Mouse (Mus musculus) thymus, adult 2 months (tissue): ENCODE data around the gene Lnx1.

ENCODE experiments used
- CTCF ChIP-seq: fragments of 200-500 bp; IDR thresholded peaks from 2 replicates; pipeline ENCODE4 v1.5.1; 2012; ENCODE audit warnings: mild to moderate bottlenecking, control low read depth, low read length, moderate library complexity, borderline replicate concordance; ENCODE audit not compliant: control insufficient read depth, poor library complexity, insufficient read depth; ENCODE audit errors: extremely low read depth
- POLR2A ChIP-seq: fragments of 200-500 bp; IDR thresholded peaks from 2 replicates; pipeline ENCODE4 v1.6.1; 2012; ENCODE audit warnings: mild to moderate bottlenecking, low read length, control low read depth, moderate library complexity; ENCODE audit not compliant: control insufficient read depth, poor library complexity, insufficient read depth; ENCODE audit errors: extremely low read depth

DNA sequence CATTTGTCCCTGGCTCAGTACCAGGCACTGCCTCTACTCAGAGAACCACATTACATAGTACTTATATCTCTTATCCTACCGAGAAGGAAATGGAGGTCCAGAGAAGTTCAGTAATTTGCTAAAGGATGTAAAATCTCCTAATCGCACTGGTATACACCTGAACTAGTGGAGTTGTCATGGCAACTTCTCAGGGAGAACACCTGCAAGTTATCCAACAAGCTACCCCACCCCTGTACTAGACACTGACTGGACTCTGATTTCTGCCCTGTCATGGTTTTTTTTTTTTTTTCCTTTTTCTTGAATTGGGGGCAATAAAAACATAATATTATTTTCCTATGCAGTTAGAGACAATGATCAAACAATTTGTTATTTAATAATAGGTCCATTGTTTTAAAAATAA lies 1.8 kb downstream of the Lnx1 start:
- TF ChIP-seq CTCF (no peak), POLR2A (no peak)
